Comparison of ENCODE assay signal across 26 mouse cellular contexts in genomic region chr17:34511723-34512122, GRCm38 (mm10). TPM values are rescaled to one million over a fixed set of nuclear protein-coding genes. Genes with fewer than 3 reads are reported as not detected.
DNase-seq lines count a peak whose midpoint lies in the region; ATAC-seq and TF ChIP-seq lines count a peak whose summit lies in the region.
"Not testable (repeated sequence)": the region's sequence is repeated elsewhere in the genome, so short reads cannot be mapped to it uniquely, and the experiment has no call there.
"Had no signal": no experiment of that assay in that cellular context is flagged by ENCODE, and none has a peak within 500 bp of the region (broad histone marks: within the 10 kb centered on the region; RNA-seq: fewer than 3 reads in every experiment).

No protein-coding gene starts in this region.

- not testable (repeated sequence) for H3K4me1 ChIP-seq in heart, adult 2 months (ENCODE audit: control insufficient read depth, insufficient read depth, low read length); liver, embryonic 14.5 days (replicated peaks; ENCODE audit: control insufficient read depth in 2 of 2, insufficient read depth in 2 of 2, low read length in 1 of 2); stomach, postnatal 0 days (replicated peaks; ENCODE audit: control insufficient read depth, insufficient read depth)

- not testable (repeated sequence) for DNase-seq in Patski (ENCODE audit: low read depth, low spot score); heart, adult 2 months; liver, embryonic 14.5 days (ENCODE audit: low read depth in 3 of 3, low spot score in 3 of 3); stomach, postnatal 0 days (ENCODE audit: low spot score)
- DNase-seq in embryo, embryonic 10.5 days (ENCODE audit: low spot score): peak; percentile 3
- DNase-seq in kidney, postnatal 10 days: peak; percentile 20
- DNase-seq in lung, postnatal 36 days: peak; percentile 41

- in situ Hi-C loops in Patski (cut with MboI; ENCODE audit: low pct_unique_long_range_greater_than_20kb): not testable (repeated sequence)

- H3K9me3 ChIP-seq in liver, embryonic 14.5 days (ENCODE audit: control insufficient read depth, low read length); stomach, postnatal 0 days (ENCODE audit: control insufficient read depth, low read length): not testable (repeated sequence)

- CTCF ChIA-PET in Patski (lab: Charles Lee): not testable (repeated sequence)

- not testable (repeated sequence) for H3K4me3 ChIP-seq in heart, adult 2 months; liver, embryonic 14.5 days (ENCODE audit: insufficient read depth in 1 of 2, low read depth in 2 of 2, low read length in 2 of 2); stomach, postnatal 0 days (ENCODE audit: low read depth, low read length)

- not testable (repeated sequence) for H3K27me3 ChIP-seq in Patski; heart, adult 2 months (ENCODE audit: control insufficient read depth, insufficient read depth, low read length); liver, embryonic 14.5 days (ENCODE audit: control insufficient read depth, insufficient read depth, low read length); stomach, postnatal 0 days (ENCODE audit: control insufficient read depth, insufficient read depth, low read length)

- WGBS in heart, adult 2 months: 53% methylated on average over 1 of the region's 1 CpGs
- 35% methylated on average over 1 of the region's 1 CpGs for WGBS in liver, embryonic 14.5 days (ENCODE audit: insufficient replicate concordance)
- 17% methylated on average over 1 of the region's 1 CpGs for WGBS in stomach, postnatal 0 days

- H3K27ac ChIP-seq in heart, adult 2 months; liver, embryonic 14.5 days; stomach, postnatal 0 days (replicated peaks): not testable (repeated sequence)

- ATAC-seq in Patski; liver, embryonic 14.5 days (ENCODE audit: insufficient read depth): not testable (repeated sequence)
- ATAC-seq in stomach, postnatal 0 days (ENCODE audit: low FRiP score, low TSS enrichment): peak; percentile 18; the same call in 1 of the 2 replicates

- TF ChIP-seq EP300 in heart, adult 2 months (IDR thresholded peaks at IDR 0.05; ENCODE audit: insufficient read depth, low read depth, low read length); liver, embryonic 14.5 days (IDR thresholded peaks at IDR 0.05; ENCODE audit: low read depth); stomach, postnatal 0 days (optimal IDR thresholded peaks at IDR 0.05): not testable (repeated sequence)

- not testable (repeated sequence) for H3K4me2 ChIP-seq in liver, embryonic 14.5 days (ENCODE audit: low read depth); stomach, postnatal 0 days (replicated peaks; ENCODE audit: low read depth)

- H3K9ac ChIP-seq in heart, adult 2 months (ENCODE audit: low read depth, low read length); liver, embryonic 14.5 days (replicated peaks); stomach, postnatal 0 days (ENCODE audit: low read length): not testable (repeated sequence)

- not testable (repeated sequence) for H3K36me3 ChIP-seq in heart, adult 2 months (ENCODE audit: control insufficient read depth, insufficient read depth, low read length); liver, embryonic 14.5 days (replicated peaks; ENCODE audit: control insufficient read depth, insufficient read depth, low read depth); stomach, postnatal 0 days (ENCODE audit: control insufficient read depth, insufficient read depth, low read length)

- intact Hi-C loops in heart, adult 2 months (cut with DNase I): not testable (repeated sequence)

- POLR2A ChIA-PET in Patski (lab: Charles Lee): not testable (repeated sequence)

- H3K79me2 ChIP-seq in heart, adult 2 months (replicated peaks; ENCODE audit: control insufficient read depth, insufficient read depth, low read length): not testable (repeated sequence)

- TF ChIP-seq CTCF in Patski (IDR thresholded peaks at IDR 0.05): peak; percentile 23
- TF ChIP-seq CTCF in heart, adult 2 months (IDR thresholded peaks at IDR 0.05): peak; percentile 42
- 0 out of 2 replicates have a peak, but pooled peaks have one; percentile 22 for TF ChIP-seq CTCF in liver, embryonic 14.5 days (IDR thresholded peaks at IDR 0.05; ENCODE audit: low read depth)
- peak; percentile 60 for TF ChIP-seq CTCF in stomach, postnatal 0 days (IDR thresholded peaks at IDR 0.05; ENCODE audit: low read depth)

- not testable (repeated sequence) for TF ChIP-seq POLR2A in heart, adult 2 months (IDR thresholded peaks at IDR 0.05; ENCODE audit: insufficient read depth, low read depth, low read length)

RNA-seq across cellular contexts. Expression of gene Btnl6, which starts 5.4 kb away (rescaled TPM):
- not detected for polyA plus RNA-seq in Patski (2021)
- total RNA-seq in heart, adult 2 months (2021): not detected
- polyA plus RNA-seq in heart, adult 2 months (2012; rRNA removed): not detected in 2 replicates
- not detected in 2 replicates for polyA plus RNA-seq in liver, embryonic 14.5 days (2012; rRNA removed)
- polyA plus RNA-seq in liver, embryonic 14.5 days (2014; fragmentation: Nextera tagmentation; extraction: Ambion mirVana): not detected in 2 replicates
- 1.1 TPM in 2 replicates for polyA plus RNA-seq in stomach, postnatal 0 days (2015; fragmentation: Nextera tagmentation; extraction: Ambion mirVana)
- total RNA-seq: adrenal gland, postnatal 10 days; forebrain, postnatal 0 days; gastrocnemius, postnatal 25 days; heart, adult 8-10 months; heart, postnatal 36 days; left cerebral cortex, adult 18-20 months; left cerebral cortex, postnatal 36 days had no signal
- polyA plus RNA-seq: C2C12; embryonic facial prominence, embryonic 10.5 days; forebrain, embryonic 11.5 days; forebrain, postnatal 0 days; G1E; heart, embryonic 15.5 days; hindbrain, embryonic 13.5 days; inflammation-experienced regulatory T-cells, adult 6 months; limb, embryonic 15.5 days; liver, embryonic 15.5 days; midbrain, embryonic 13.5 days; neural tube, embryonic 13.5 days; stomach, embryonic 14.5 days had no signal

RNA-seq across cellular contexts. Expression of gene Btnl4, which starts 34.6 kb away (rescaled TPM):
- not detected for polyA plus RNA-seq in Patski (2021)
- not detected for total RNA-seq in heart, adult 2 months (2021)
- not detected in 2 replicates for polyA plus RNA-seq in heart, adult 2 months (2012; rRNA removed)
- polyA plus RNA-seq in liver, embryonic 14.5 days (2012; rRNA removed): not detected in 2 replicates
- polyA plus RNA-seq in liver, embryonic 14.5 days (2014; fragmentation: Nextera tagmentation; extraction: Ambion mirVana): not detected in 2 replicates
- 4.7 and 5.0 TPM in 2 replicates for polyA plus RNA-seq in stomach, postnatal 0 days (2015; fragmentation: Nextera tagmentation; extraction: Ambion mirVana)
- total RNA-seq: adrenal gland, postnatal 10 days; forebrain, postnatal 0 days; gastrocnemius, postnatal 25 days; heart, adult 8-10 months; heart, postnatal 36 days; left cerebral cortex, adult 18-20 months; left cerebral cortex, postnatal 36 days had no signal
- polyA plus RNA-seq: C2C12; embryonic facial prominence, embryonic 10.5 days; forebrain, embryonic 11.5 days; forebrain, postnatal 0 days; G1E; heart, embryonic 15.5 days; hindbrain, embryonic 13.5 days; inflammation-experienced regulatory T-cells, adult 6 months; limb, embryonic 15.5 days; liver, embryonic 15.5 days; midbrain, embryonic 13.5 days; neural tube, embryonic 13.5 days; stomach, embryonic 14.5 days had no signal

RNA-seq across cellular contexts. Expression of gene Notch4, which starts 52.3 kb away (rescaled TPM):
- 0.87 TPM for polyA plus RNA-seq in Patski (2021)
- total RNA-seq in heart, adult 2 months (2021): 10 to 100 TPM; 30.4 to 32.3 TPM
- 21.4 and 24.8 TPM in 2 replicates for polyA plus RNA-seq in heart, adult 2 months (2012; rRNA removed)
- 0.99 and 1.6 TPM in 2 replicates for polyA plus RNA-seq in liver, embryonic 14.5 days (2012; rRNA removed)
- 0.58 and 0.67 TPM in 2 replicates for polyA plus RNA-seq in liver, embryonic 14.5 days (2014; fragmentation: Nextera tagmentation; extraction: Ambion mirVana)
- polyA plus RNA-seq in stomach, postnatal 0 days (2015; fragmentation: Nextera tagmentation; extraction: Ambion mirVana): 2.4 and 3.1 TPM in 2 replicates
